Comparison of ENCODE assay signal across 27 mouse cellular contexts in genomic region chr13:74029013-74029412, GRCm38 (mm10). TPM values are rescaled to one million over a fixed set of nuclear protein-coding genes. Genes with fewer than 3 reads are reported as not detected.
DNase-seq lines count a peak whose midpoint lies in the region; ATAC-seq and TF ChIP-seq lines count a peak whose summit lies in the region.
"Had no signal": no experiment of that assay in that cellular context is flagged by ENCODE, and none has a peak within 500 bp of the region (broad histone marks: within the 10 kb centered on the region; RNA-seq: fewer than 3 reads in every experiment).

No protein-coding gene starts in this region.

- WGBS in heart, embryonic 13.5 days, result 59% methylated on average over 2 of the region's 2 CpGs
- WGBS in lung, embryonic 14.5 days, result 70% methylated on average over 2 of the region's 2 CpGs

- peak overlapping the region; percentile 13; the same call in 1 of the 2 replicates for H3K27ac ChIP-seq in gastrocnemius, adult 2 months
- peak overlapping the region; percentile 8; the same call in 1 of the 2 replicates for H3K27ac ChIP-seq in heart, embryonic 13.5 days (replicated peaks)
- H3K27ac ChIP-seq in lung, embryonic 14.5 days (ENCODE audit: low read depth), result no peak overlapping the region
- H3K27ac ChIP-seq: hindbrain, embryonic 14.5 days; limb, embryonic 13.5 days; neural tube, embryonic 12.5 days had no signal

- H3K27me3 ChIP-seq in heart, embryonic 13.5 days (replicated peaks), result no peaks in the 10 kb centered on the region
- no peaks in the 10 kb centered on the region for H3K27me3 ChIP-seq in lung, embryonic 14.5 days (ENCODE audit: insufficient read depth, low read length)
- H3K27me3 ChIP-seq: limb, embryonic 13.5 days; neural tube, embryonic 12.5 days; Patski had no signal

- DNase-seq in gastrocnemius, adult 2 months, result no peak
- DNase-seq in gastrocnemius, postnatal 25 days, result no peak
- no peak for DNase-seq in heart, postnatal 10 days
- DNase-seq in lung, embryonic 14.5 days, result peak; percentile 3
- no peak for DNase-seq in lung, adult 18-20 months
- DNase-seq in right cerebral cortex, postnatal 25 days, result no peak
- DNase-seq: adrenal gland, postnatal 10 days; cerebellum, adult 9-11 months; kidney, adult 9 months; kidney, postnatal 10 days; liver, postnatal 0 days; lung, postnatal 10 days; thymus, postnatal 4 days had no signal

- H3K4me2 ChIP-seq in heart, embryonic 13.5 days, result no peak overlapping the region
- H3K4me2 ChIP-seq in lung, embryonic 14.5 days, result no peak overlapping the region
- H3K4me2 ChIP-seq: hindbrain, embryonic 14.5 days; limb, embryonic 13.5 days; liver, embryonic 11.5 days; midbrain, embryonic 11.5 days; neural tube, embryonic 12.5 days had no signal

- H3K9ac ChIP-seq in heart, embryonic 13.5 days, result no peak overlapping the region
- H3K9ac ChIP-seq in lung, embryonic 14.5 days, result no peak overlapping the region
- H3K9ac ChIP-seq: hindbrain, embryonic 14.5 days; limb, embryonic 13.5 days; liver, postnatal 0 days; neural tube, embryonic 12.5 days had no signal

- H3K9me3 ChIP-seq in heart, embryonic 13.5 days, result no peaks in the 10 kb centered on the region
- no peaks in the 10 kb centered on the region for H3K9me3 ChIP-seq in lung, embryonic 14.5 days (ENCODE audit: low read depth, low read length)
- H3K9me3 ChIP-seq: G1E; limb, embryonic 13.5 days; neural tube, embryonic 12.5 days had no signal

- TF ChIP-seq CTCF in gastrocnemius, adult 2 months (IDR thresholded peaks at IDR 0.05), result no peak
- TF ChIP-seq CTCF in lung, embryonic 14.5 days (IDR thresholded peaks at IDR 0.05; ENCODE audit: low read depth), result no peak

- peaks cover 11% of the 10 kb centered on the region; the same call in 1 of the 2 replicates for H3K36me3 ChIP-seq in heart, embryonic 13.5 days
- H3K36me3 ChIP-seq in lung, embryonic 14.5 days (ENCODE audit: insufficient read depth), result no peaks in the 10 kb centered on the region
- H3K36me3 ChIP-seq: G1E; limb, embryonic 13.5 days had no signal

- H3K4me1 ChIP-seq in heart, embryonic 13.5 days, result peaks cover 33% of the 10 kb centered on the region
- no peaks in the 10 kb centered on the region for H3K4me1 ChIP-seq in lung, embryonic 14.5 days (ENCODE audit: insufficient read depth)
- H3K4me1 ChIP-seq: limb, embryonic 13.5 days had no signal

- no peak for ATAC-seq in heart, embryonic 13.5 days (ENCODE audit: extremely low read depth, insufficient number of reproducible peaks, low FRiP score, low TSS enrichment)
- ATAC-seq in lung, embryonic 14.5 days (ENCODE audit: insufficient read depth), result no peak
- ATAC-seq: forebrain, embryonic 16.5 days; intestine, postnatal 0 days; liver, postnatal 0 days; midbrain, embryonic 16.5 days; Patski had no signal

- intact Hi-C loops in gastrocnemius, adult 2 months (cut with DNase I), result no loop called here
- intact Hi-C loops in heart, postnatal 10 days (cut with DNase I), result no loop called here

- no peak overlapping the region for H3K4me3 ChIP-seq in gastrocnemius, adult 2 months
- no peak overlapping the region for H3K4me3 ChIP-seq in heart, embryonic 13.5 days
- H3K4me3 ChIP-seq in lung, embryonic 14.5 days (ENCODE audit: low read depth, low read length), result no peak overlapping the region
- H3K4me3 ChIP-seq: erythroblast, embryonic 14.5 days; limb, embryonic 13.5 days; myocyte; neural tube, embryonic 12.5 days had no signal

RNA-seq across cellular contexts. Expression of gene Tppp, which starts 19.8 kb away (rescaled TPM):
- 1 to 10 TPM; 4.7 to 8.6 TPM for total RNA-seq in gastrocnemius, adult 2 months (2021)
- 1 to 10 TPM; 5.2 to 5.8 TPM for total RNA-seq in gastrocnemius, postnatal 25 days (2021)
- polyA plus RNA-seq in heart, embryonic 13.5 days (2015; fragmentation: Nextera tagmentation; extraction: Ambion mirVana), result 3.2 and 3.6 TPM in 2 replicates
- 10 to 100 TPM; 15.9 to 17.2 TPM for total RNA-seq in heart, postnatal 10 days (2021)
- 1.0 and 1.4 TPM in 2 replicates for polyA plus RNA-seq in lung, embryonic 14.5 days (2014; fragmentation: Nextera tagmentation; extraction: Ambion mirVana)
- total RNA-seq: hematopoietic stem cell, adult 5-6 weeks had no signal
- polyA plus RNA-seq: erythroblast, embryonic 14.5 days; G1E; myocyte had no signal

RNA-seq across cellular contexts. Expression of gene Cep72, which starts 33.1 kb away (rescaled TPM):
- under 1 TPM in 1 of 2 experiments, not detected in 1; 0.08 TPM for total RNA-seq in gastrocnemius, adult 2 months (2021)
- total RNA-seq in gastrocnemius, postnatal 25 days (2021), result under 1 TPM; 0.51 to 0.61 TPM
- polyA plus RNA-seq in heart, embryonic 13.5 days (2015; fragmentation: Nextera tagmentation; extraction: Ambion mirVana), result 11.5 and 11.7 TPM in 2 replicates
- 1 to 10 TPM; 2.0 to 2.8 TPM for total RNA-seq in heart, postnatal 10 days (2021)
- polyA plus RNA-seq in lung, embryonic 14.5 days (2014; fragmentation: Nextera tagmentation; extraction: Ambion mirVana), result 18.8 and 19.3 TPM in 2 replicates
